Mouse (Mus musculus) hindbrain, embryonic 11.5 days (tissue): ENCODE measurements at regions not wholly inside any gene's neighbourhood (a gene's known extent, or its start where the extent isn't known, plus 50 kb on each side); places are given as distances from the start of the nearest gene placed in this dataset.

Experiments
- ATAC-seq: fragments of 200-750 bp; cut with Nextera tagmentation; 2 replicates; pipeline ENCODE4 v1.8.0; 2017; ENCODE audit warnings: mild to moderate bottlenecking, moderate TSS enrichment, moderate library complexity; ENCODE audit not compliant: low FRiP score
- DNase-seq: peaks from one replicate; pipeline ENCODE4 v3.0.0-alpha.2; 2015; ENCODE audit warnings: low spot score
- H3K27ac ChIP-seq: fragments of 300-500 bp; sonication (generic); 2 replicates; pipeline ENCODE4 v1.5.1; 2014; ENCODE audit warnings: mild to moderate bottlenecking, low read depth, low read length
- H3K27me3 ChIP-seq: fragments of 300-500 bp; sonication (generic); 2 replicates; pipeline ENCODE4 v1.6.1; 2014; ENCODE audit warnings: mild to moderate bottlenecking, low read length, moderate library complexity, mixed read lengths; ENCODE audit not compliant: control insufficient read depth, insufficient read depth
- H3K36me3 ChIP-seq: fragments of 300-500 bp; sonication (generic); 2 replicates; pipeline ENCODE4 v1.6.1; 2014; ENCODE audit warnings: mild to moderate bottlenecking, low read length, moderate library complexity, mixed read lengths; ENCODE audit not compliant: control insufficient read depth, insufficient read depth
- H3K4me1 ChIP-seq: fragments of 300-500 bp; sonication (generic); replicated peaks from 2 replicates; pipeline ENCODE4 v1.6.1; 2014; ENCODE audit warnings: low read length, mixed read lengths; ENCODE audit not compliant: control insufficient read depth, insufficient read depth
- H3K4me2 ChIP-seq: fragments of 300-500 bp; sonication (generic); replicated peaks from 2 replicates; pipeline ENCODE4 v1.6.1; 2014; ENCODE audit warnings: mild to moderate bottlenecking, low read depth, low read length
- H3K4me3 ChIP-seq: fragments of 300-500 bp; sonication (generic); 2 replicates; pipeline ENCODE4 v1.5.1; 2014; ENCODE audit warnings: low read depth, low read length
- H3K9ac ChIP-seq: fragments of 300-500 bp; sonication (generic); 2 replicates; pipeline ENCODE4 v1.6.1; 2014; ENCODE audit warnings: low read depth, low read length
- H3K9me3 ChIP-seq: fragments of 300-500 bp; sonication (generic); 2 replicates; pipeline ENCODE4 v1.6.1; 2016; ENCODE audit warnings: low read length; ENCODE audit not compliant: control insufficient read depth
- WGBS: fragments of 180-500 bp; shearing (Covaris S2); extraction: QIAGEN DNeasy Blood & Tissue Kit; methylation state at CpG from one replicate; pipeline ENCODE4 v1.1.7; 2014; 5-methylcytosine and 5-hydroxymethylcytosine counted together

DNA sequence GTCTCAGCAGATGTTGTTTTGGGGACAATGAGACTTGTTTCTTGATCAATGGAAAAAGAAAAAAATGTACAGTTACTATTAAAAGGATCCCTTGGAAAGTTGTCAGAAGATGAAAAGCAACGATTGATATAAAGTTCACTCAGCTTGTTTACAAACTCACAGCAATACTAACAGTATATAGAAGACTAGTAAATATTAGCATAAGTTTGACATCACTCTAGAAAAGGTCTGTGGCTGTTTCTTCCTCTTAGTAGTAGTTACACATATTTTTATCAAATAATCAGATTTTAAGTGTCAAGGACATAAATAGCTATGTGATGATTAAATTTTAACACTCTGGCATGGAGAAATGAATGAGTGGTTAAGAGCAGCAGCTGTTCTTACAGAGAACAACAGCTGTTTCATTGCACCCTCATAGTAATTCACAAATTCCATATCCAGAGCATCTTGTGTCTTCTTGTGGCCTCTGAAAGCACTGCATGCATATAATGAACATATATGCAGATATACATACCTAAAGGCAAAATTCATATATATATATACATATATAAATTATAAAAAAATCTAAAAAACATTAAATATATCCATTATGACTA, 179.1 kb upstream of the Pcdh10 start:
- Histone ChIP-seq H3K4me2 (no peak overlapping the region), H3K9ac (no peak overlapping the region), H3K9me3 (no peaks in the 10 kb centered on the region), H3K27ac (no peak overlapping the region), H3K4me3 (no peak overlapping the region), H3K4me1 (no peaks in the 10 kb centered on the region), H3K27me3 (no peaks in the 10 kb centered on the region), H3K36me3 (no peaks in the 10 kb centered on the region)
- 88% methylated on average over 1 of the region's 1 CpGs for WGBS
- DNase-seq (no peak), ATAC-seq (no peak)

DNA sequence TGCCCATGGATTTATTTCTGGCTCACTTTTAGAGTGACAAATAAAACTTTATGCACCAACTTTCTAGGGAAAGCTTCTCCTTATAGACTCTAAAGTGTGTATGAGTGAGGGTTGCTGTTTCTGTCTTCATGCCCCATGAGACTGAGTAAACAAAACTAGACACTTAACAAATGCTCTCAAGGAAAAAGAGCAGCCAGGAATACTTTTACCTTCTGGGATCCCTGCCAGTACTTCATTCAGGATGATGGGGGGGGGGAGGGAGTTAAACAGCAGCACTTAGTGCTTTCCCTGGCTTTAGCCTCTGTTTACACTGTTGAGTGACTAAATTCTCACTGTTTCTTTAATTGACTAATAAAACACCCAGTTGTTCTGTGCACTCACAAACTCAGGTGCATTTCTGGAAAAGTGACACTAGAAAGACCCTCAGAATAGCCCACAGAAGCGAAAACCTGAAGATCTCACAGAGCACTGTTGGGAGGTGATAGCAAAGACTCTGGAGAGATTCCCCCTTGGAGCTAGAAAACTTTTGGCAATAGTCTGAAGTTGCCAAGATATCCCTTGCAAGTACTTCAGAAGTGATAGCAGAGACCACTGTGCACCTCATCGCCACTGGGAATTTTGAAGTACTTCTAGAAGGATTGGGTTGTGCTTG, 173.7 kb upstream of the Pcdh10 start:
- no peak overlapping the region for H3K4me3 ChIP-seq
- no peaks in the 10 kb centered on the region for H3K36me3 ChIP-seq
- H3K9me3 ChIP-seq, result no peaks in the 10 kb centered on the region
- no peak overlapping the region for H3K9ac ChIP-seq
- 87% methylated on average over 2 of the region's 2 CpGs for WGBS
- ATAC-seq, result no peak
- no peak overlapping the region for H3K4me2 ChIP-seq
- no peak for DNase-seq
- no peaks in the 10 kb centered on the region for H3K27me3 ChIP-seq
- H3K27ac ChIP-seq, result no peak overlapping the region
- H3K4me1 ChIP-seq, result no peaks in the 10 kb centered on the region

DNA sequence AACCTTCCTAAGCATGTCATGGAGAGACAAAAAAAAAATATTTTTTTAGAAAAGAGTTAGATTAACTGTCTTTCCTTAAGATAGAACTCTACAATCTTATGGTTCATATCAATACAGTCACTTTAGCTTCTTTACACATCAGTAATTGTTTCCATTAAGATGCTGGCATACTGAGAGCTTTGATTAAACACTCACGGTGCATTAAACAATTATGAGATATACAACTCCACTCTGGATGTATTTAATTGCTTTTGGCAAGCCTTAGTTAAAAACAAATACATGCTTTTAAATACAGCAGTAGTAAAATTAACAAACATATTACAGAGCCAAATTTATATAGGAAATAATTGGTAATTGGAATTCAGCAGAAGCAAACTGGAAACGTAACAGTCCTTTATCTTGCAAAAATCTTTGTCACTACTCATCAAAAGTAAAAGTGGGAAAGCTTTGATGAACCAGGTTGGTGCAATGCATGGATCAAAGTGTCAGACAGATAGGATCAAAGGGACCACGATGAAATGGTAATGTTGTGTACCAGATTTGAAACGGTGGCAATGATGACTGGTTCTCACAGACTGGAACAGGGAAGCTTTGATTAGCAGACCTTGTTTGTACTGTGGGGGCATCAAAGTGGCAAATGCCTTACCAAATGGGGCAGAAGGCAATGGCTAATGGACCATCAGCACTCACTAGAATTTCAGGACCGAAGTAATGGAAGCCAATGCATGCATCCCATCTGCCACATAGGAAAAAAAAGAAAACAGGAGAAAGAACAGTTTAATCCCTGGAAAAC, 146.4 kb upstream of the Pcdh10 start:
- Histone ChIP-seq H3K4me1 (no peaks in the 10 kb centered on the region), H3K36me3 (no peaks in the 10 kb centered on the region), H3K27me3 (no peaks in the 10 kb centered on the region), H3K4me3 (no peak overlapping the region), H3K27ac (no peak overlapping the region), H3K4me2 (no peak overlapping the region), H3K9ac (no peak overlapping the region), H3K9me3 (no peaks in the 10 kb centered on the region)
- DNase-seq, result no peak
- 62% methylated on average over 5 of the region's 5 CpGs for WGBS
- no peak for ATAC-seq

DNA sequence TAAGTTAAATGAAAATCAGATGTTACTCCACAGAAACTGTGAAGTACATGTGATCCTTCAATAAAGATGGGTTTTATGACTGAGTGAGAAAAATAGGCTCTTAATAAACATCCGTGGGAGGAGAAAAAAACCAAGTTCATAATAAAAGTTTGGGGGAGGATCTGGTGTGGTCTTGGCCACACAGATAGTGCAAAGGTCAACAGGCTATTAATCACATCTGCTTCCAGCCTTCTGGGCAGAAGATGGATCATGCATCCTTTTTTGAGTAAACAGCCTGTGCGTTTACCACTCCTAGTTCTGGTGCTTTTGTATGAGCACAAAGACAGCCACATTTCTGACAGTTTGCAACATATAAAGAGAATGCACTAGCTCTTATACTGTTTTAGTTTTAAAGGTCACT, 139.7 kb upstream of the Pcdh10 start:
- H3K27ac ChIP-seq, result no peak overlapping the region
- 44% methylated on average over 2 of the region's 2 CpGs for WGBS
- H3K4me1 ChIP-seq, result no peaks in the 10 kb centered on the region
- no peaks in the 10 kb centered on the region for H3K9me3 ChIP-seq
- H3K4me2 ChIP-seq, result no peak overlapping the region
- DNase-seq (no peak), ATAC-seq (no peak)
- no peak overlapping the region for H3K9ac ChIP-seq
- no peak overlapping the region for H3K4me3 ChIP-seq
- no peaks in the 10 kb centered on the region for H3K36me3 ChIP-seq
- H3K27me3 ChIP-seq, result no peaks in the 10 kb centered on the region

DNA sequence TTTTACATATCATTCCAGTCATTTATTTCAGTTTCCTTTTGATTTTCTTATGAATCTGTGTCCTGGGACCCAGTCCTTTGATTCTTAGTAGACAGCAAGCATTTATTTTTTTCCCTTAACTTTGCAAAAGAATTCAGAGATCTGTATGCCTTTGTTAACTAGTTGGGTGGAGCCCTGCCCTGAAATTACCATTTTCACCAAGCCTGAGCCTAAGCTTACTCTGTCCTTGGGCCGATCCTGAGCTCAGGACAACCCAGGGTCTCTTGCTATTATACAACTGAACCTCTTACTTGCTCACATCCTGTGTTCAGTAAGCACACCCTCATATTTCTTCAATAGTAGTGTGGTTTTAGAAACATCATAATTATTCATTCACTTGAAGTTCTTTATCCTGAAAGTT, 132.7 kb upstream of the Pcdh10 start:
- ATAC-seq, result no peak
- Histone ChIP-seq H3K4me1 (no peaks in the 10 kb centered on the region), H3K9me3 (no peaks in the 10 kb centered on the region), H3K9ac (no peak overlapping the region), H3K27ac (no peak overlapping the region), H3K4me2 (no peak overlapping the region), H3K36me3 (no peaks in the 10 kb centered on the region), H3K27me3 (no peaks in the 10 kb centered on the region), H3K4me3 (no peak overlapping the region)
- DNase-seq, result no peak
- 81% methylated on average over 1 of the region's 1 CpGs for whole genome bisulfite sequencing

DNA sequence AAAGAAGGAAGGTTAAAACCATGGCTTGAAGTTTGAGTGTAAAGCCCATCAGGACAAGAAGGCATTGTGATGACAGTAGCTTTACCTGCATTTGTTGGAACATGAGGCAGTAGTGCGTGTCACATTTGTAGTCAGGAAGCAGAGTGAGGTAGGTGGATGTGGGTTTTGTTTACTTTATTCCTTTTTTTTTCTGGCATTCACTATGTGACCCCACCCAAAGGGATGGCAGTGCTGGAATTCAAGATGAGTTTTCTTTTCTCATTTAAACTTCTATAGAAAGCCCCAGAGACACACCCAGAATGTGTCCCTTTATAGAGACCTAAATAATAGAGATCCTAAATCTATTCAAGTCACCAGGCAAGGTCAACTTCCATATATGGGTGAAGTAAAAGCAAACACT, 131.6 kb upstream of the Pcdh10 start:
- no peak for DNase-seq
- WGBS, result 74% methylated on average over 1 of the region's 1 CpGs
- H3K27me3 ChIP-seq, result no peaks in the 10 kb centered on the region
- no peak overlapping the region for H3K9ac ChIP-seq
- no peaks in the 10 kb centered on the region for H3K4me1 ChIP-seq
- no peak overlapping the region for H3K4me3 ChIP-seq
- H3K4me2 ChIP-seq, result no peak overlapping the region
- ATAC-seq, result no peak
- no peak overlapping the region for H3K27ac ChIP-seq
- H3K36me3 ChIP-seq, result no peaks in the 10 kb centered on the region
- no peaks in the 10 kb centered on the region for H3K9me3 ChIP-seq

DNA sequence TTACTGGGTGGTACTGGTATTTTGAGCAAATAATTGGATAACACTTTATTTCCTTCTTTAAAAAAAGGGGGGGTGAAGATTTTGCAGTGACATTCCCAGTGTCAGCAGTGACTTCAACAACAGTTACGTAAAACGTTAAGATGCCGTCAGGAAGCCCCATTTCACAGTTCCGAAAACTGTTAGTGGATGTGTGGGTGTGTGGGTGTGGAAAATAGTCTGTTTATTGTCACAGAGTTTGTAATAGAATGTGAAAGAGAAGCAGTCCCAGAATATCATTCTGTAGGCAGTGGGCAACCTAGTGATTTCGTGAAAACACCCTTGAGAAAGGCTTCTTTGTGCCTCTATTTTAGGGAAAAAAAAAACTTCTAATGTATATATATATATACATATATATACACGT, 101.4 kb upstream of the Pcdh10 start:
- WGBS, result 85% methylated on average over 6 of the region's 6 CpGs
- Histone ChIP-seq H3K27me3 (no peaks in the 10 kb centered on the region), H3K4me1 (no peaks in the 10 kb centered on the region), H3K27ac (no peak overlapping the region), H3K36me3 (no peaks in the 10 kb centered on the region), H3K4me3 (no peak overlapping the region), H3K9ac (no peak overlapping the region), H3K4me2 (no peak overlapping the region), H3K9me3 (no peaks in the 10 kb centered on the region)
- DNase-seq, result no peak
- no peak for ATAC-seq

DNA sequence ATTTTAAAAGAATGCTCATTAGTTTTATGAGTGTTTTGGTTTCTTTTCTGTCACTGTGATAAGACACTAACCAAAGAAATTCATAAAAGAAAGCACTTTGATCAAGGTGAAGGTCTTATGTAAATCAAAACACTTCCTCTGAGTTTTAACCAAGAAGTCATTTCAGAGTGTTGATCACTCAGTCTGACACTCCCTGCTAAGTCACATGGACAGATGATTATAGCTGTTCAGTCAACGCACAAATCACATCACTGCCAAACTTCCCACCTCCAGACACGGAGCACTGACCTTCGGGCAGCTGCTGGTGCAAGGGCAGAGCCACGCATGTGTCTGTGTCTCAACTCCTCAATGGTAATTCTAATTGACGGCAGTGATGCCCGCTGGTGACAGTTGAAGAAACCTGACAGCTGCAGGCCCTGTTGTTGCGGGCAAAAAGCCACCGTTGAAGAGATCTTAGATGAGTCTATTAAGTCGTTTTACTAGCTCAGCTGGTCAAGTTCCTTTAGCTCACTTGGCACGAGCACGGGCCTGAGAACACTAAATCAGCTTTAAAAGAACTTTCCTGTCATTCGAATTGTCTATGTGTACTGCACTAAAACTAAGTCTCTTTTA, 80.8 kb upstream of the Pcdh10 start:
- DNase-seq (no peak), ATAC-seq (no peak)
- H3K27ac ChIP-seq, result no peak overlapping the region
- H3K4me3 ChIP-seq, result no peak overlapping the region
- WGBS, result 81% methylated on average over 12 of the region's 12 CpGs
- no peak overlapping the region for H3K9ac ChIP-seq
- no peaks in the 10 kb centered on the region for H3K4me1 ChIP-seq
- no peaks in the 10 kb centered on the region for H3K9me3 ChIP-seq
- no peaks in the 10 kb centered on the region for H3K36me3 ChIP-seq
- no peak overlapping the region for H3K4me2 ChIP-seq
- no peaks in the 10 kb centered on the region for H3K27me3 ChIP-seq
